Mouse (Mus musculus) midbrain, embryonic 10.5 days (tissue): ENCODE results near the gene Fbxl16. TPM values are rescaled to one million over a fixed set of nuclear protein-coding genes. Genes with fewer than 3 reads are reported as not detected.
A peak's percentile ranks its signal among the peaks of the same experiment; 100 is the strongest.

Experiments used
- DNase-seq: peaks from one replicate; pipeline ENCODE4 v3.0.0-alpha.2; 2017; ENCODE audit warnings: low spot score
- H3K27ac ChIP-seq: fragments of 300-500 bp; sonication (generic); replicated peaks from 2 replicates; pipeline ENCODE4 v1.5.1; 2016; ENCODE audit warnings: mild to moderate bottlenecking
- H3K27me3 ChIP-seq: fragments of 300-500 bp; sonication (generic); 2 replicates; pipeline ENCODE4 v1.6.1; 2016; ENCODE audit warnings: low read depth, mild to moderate bottlenecking; ENCODE audit not compliant: poor library complexity, severe bottlenecking
- H3K36me3 ChIP-seq: fragments of 300-500 bp; sonication (generic); 2 replicates; pipeline ENCODE4 v1.6.1; 2016; ENCODE audit warnings: mild to moderate bottlenecking, moderate library complexity
- H3K4me1 ChIP-seq: fragments of 300-500 bp; sonication (generic); 2 replicates; pipeline ENCODE4 v1.6.1; 2016
- H3K4me3 ChIP-seq: fragments of 300-500 bp; sonication (generic); 2 replicates; pipeline ENCODE4 v1.5.1; 2016; ENCODE audit warnings: mild to moderate bottlenecking, moderate library complexity
- H3K9me3 ChIP-seq: fragments of 300-500 bp; sonication (generic); replicated peaks from 2 replicates; pipeline ENCODE4 v1.6.1; 2016; ENCODE audit warnings: mild to moderate bottlenecking
- WGBS: fragments of 180-500 bp; shearing (Covaris S2); methylation state at CpG from one replicate; pipeline ENCODE4 v1.1.7; 2016; 5-methylcytosine and 5-hydroxymethylcytosine counted together
- microRNA-seq: library from miRNA; unstranded; fragments of <30 nt; microRNA quantifications from one replicate; pipeline ENCODE4, GENCODE M21; 2017
- polyA plus RNA-seq: library from polyadenylated mRNA; unstranded; fragments of >200 nt; fragmentation: Nextera tagmentation; extraction: Ambion mirVana; gene quantifications from 2 replicates; pipeline ENCODE4 v1.2.1, GENCODE M21; 2016

Gene Fbxl16
- polyA plus RNA-seq, 1 experiment from 2014 or later: 9.3 TPM

GRCm38 (mm10) chr17:25866172-25866571 lies 57.3 kb downstream of the Fbxl16 start:
- no peaks in the 10 kb centered on the region for H3K27me3 ChIP-seq
- no peaks in the 10 kb centered on the region for H3K36me3 ChIP-seq
- H3K4me1 ChIP-seq: peaks cover 52% of the 10 kb centered on the region
- no peaks in the 10 kb centered on the region for H3K9me3 ChIP-seq
- 86% methylated on average over 3 of the region's 3 CpGs for WGBS
- H3K27ac ChIP-seq: no peak overlapping the region
- H3K4me3 ChIP-seq: peak overlapping the region; percentile 11; the same call in 1 of the 2 replicates
- DNase-seq: no peak

GRCm38 (mm10) chr17:25867509-25867835 lies 58.6 kb downstream of the Fbxl16 start:
- Histone ChIP-seq H3K36me3 (no peaks in the 10 kb centered on the region), H3K9me3 (no peaks in the 10 kb centered on the region), H3K4me1 (peaks cover 39% of the 10 kb centered on the region), H3K27ac (peak overlapping the region; percentile 80; the same call in 1 of the 2 replicates), H3K27me3 (no peaks in the 10 kb centered on the region), H3K4me3 (peak overlapping the region; percentile 93)
- 17% methylated on average over 7 of the region's 7 CpGs for WGBS
- no peak for DNase-seq

GRCm38 (mm10) chr17:25867836-25868600 lies 59.1 kb downstream of the Fbxl16 start:
- 1% methylated on average over 42 of the region's 42 CpGs for WGBS
- Histone ChIP-seq H3K27me3 (no peaks in the 10 kb centered on the region), H3K9me3 (no peaks in the 10 kb centered on the region), H3K4me3 (peak overlapping the region; percentile 93), H3K27ac (peak overlapping the region; percentile 80), H3K36me3 (no peaks in the 10 kb centered on the region), H3K4me1 (peaks cover 41% of the 10 kb centered on the region)
- DNase-seq: no peak

GRCm38 (mm10) chr17:25868601-25869191 lies 59.8 kb downstream of the Fbxl16 start, which contains the start of gene Mcrip2:
Gene Mcrip2 (minus strand): TSS chr17:25868764.
- no peaks in the 10 kb centered on the region for H3K27me3 ChIP-seq
- H3K27ac ChIP-seq: peak within 1 kb of the TSS; percentile 80
- peak within 1 kb of the TSS; percentile 93 for H3K4me3 ChIP-seq
- no peaks in the 10 kb centered on the region for H3K36me3 ChIP-seq
- H3K9me3 ChIP-seq: no peaks in the 10 kb centered on the region
- under 1% methylated on average over 24 of the region's 24 CpGs for WGBS
- peaks cover 42% of the 10 kb centered on the region for H3K4me1 ChIP-seq
- DNase-seq: peak; percentile 83

- WGBS: 85% methylated on average over 8 of the region's 8 CpGs
- H3K27me3 ChIP-seq: no peaks in the 10 kb centered on the region
- H3K4me3 ChIP-seq: no peak overlapping the region
- H3K36me3 ChIP-seq: no peaks in the 10 kb centered on the region
- H3K4me1 ChIP-seq: peaks cover 50% of the 10 kb centered on the region
- H3K27ac ChIP-seq: no peak overlapping the region
- no peak for DNase-seq
- no peaks in the 10 kb centered on the region for H3K9me3 ChIP-seq
Measured at GRCm38 (mm10) chr17:25869498-25869897, 60.6 kb downstream of the Fbxl16 start.

GRCm38 (mm10) chr17:25869954-25870353 lies 61.1 kb downstream of the Fbxl16 start:
- DNase-seq: no peak
- Histone ChIP-seq H3K36me3 (no peaks in the 10 kb centered on the region), H3K27ac (no peak overlapping the region), H3K4me1 (peaks cover 52% of the 10 kb centered on the region), H3K9me3 (no peaks in the 10 kb centered on the region), H3K4me3 (no peak overlapping the region), H3K27me3 (no peaks in the 10 kb centered on the region)
- whole genome bisulfite sequencing: 95% methylated on average over 2 of the region's 2 CpGs

Small RNA genes lying within 50 kb of the gene (microRNA-seq; reads per million reads assigned to microRNA genes)
- gene Mir3082 (not detected), gene Mir6966 (not detected)

Other genes starting within 250 kb of the Fbxl16 start
- 2.4 and 3.3 TPM in 2 replicates for gene Sox8, start 238.4 kb upstream of the Fbxl16 start, polyA plus RNA-seq
- 22.3 and 22.6 TPM in 2 replicates for gene Lmf1, start 230.0 kb upstream of the Fbxl16 start, polyA plus RNA-seq
- 0.51 and 0.77 TPM in 2 replicates for gene Gng13, start 91.9 kb upstream of the Fbxl16 start, polyA plus RNA-seq
- 55.9 and 58.9 TPM in 2 replicates for gene Chtf18, start 81.7 kb upstream of the Fbxl16 start, polyA plus RNA-seq
- 22.5 and 24.7 TPM in 2 replicates for gene Rpusd1, start 81.4 kb upstream of the Fbxl16 start, polyA plus RNA-seq
- not detected in 2 replicates for gene Mslnl, start 73.0 kb upstream of the Fbxl16 start, polyA plus RNA-seq
- 0.16 TPM in 1 of 2 replicates, not detected in the other for gene Msln, start 54.7 kb upstream of the Fbxl16 start, polyA plus RNA-seq
- gene Narfl, start 35.3 kb upstream of the Fbxl16 start, polyA plus RNA-seq: 28.1 and 29.5 TPM in 2 replicates
- 75.8 and 103 TPM in 2 replicates for gene Haghl, start 23.4 kb upstream of the Fbxl16 start, polyA plus RNA-seq
- gene Ccdc78, start 22.5 kb upstream of the Fbxl16 start, polyA plus RNA-seq: 0.79 and 1.2 TPM in 2 replicates
- 71.8 and 88.0 TPM in 2 replicates for gene Fam173a, start 16.2 kb upstream of the Fbxl16 start, polyA plus RNA-seq
- gene AC134908.4, start 13.4 kb upstream of the Fbxl16 start, polyA plus RNA-seq: 2.9 TPM in 1 of 2 replicates, not detected in the other
- 174 and 205 TPM in 2 replicates for gene Metrn, start 11.9 kb upstream of the Fbxl16 start, polyA plus RNA-seq
- gene Wdr24, start 14.5 kb downstream of the Fbxl16 start, polyA plus RNA-seq: 31.7 and 32.2 TPM in 2 replicates
- gene Jmjd8, start 19.8 kb downstream of the Fbxl16 start, polyA plus RNA-seq: 58.7 and 68.4 TPM in 2 replicates
- 381 and 403 TPM in 2 replicates for gene Stub1, start 24.3 kb downstream of the Fbxl16 start, polyA plus RNA-seq
- gene Rhbdl1, start 28.2 kb downstream of the Fbxl16 start, polyA plus RNA-seq: 1.7 and 2.7 TPM in 2 replicates
- gene Gm20683, start 32.7 kb downstream of the Fbxl16 start, polyA plus RNA-seq: 1.7 and 2.2 TPM in 2 replicates
- gene Rhot2, start 35.8 kb downstream of the Fbxl16 start, polyA plus RNA-seq: 23.9 and 25.2 TPM in 2 replicates
- 53.4 and 53.9 TPM in 2 replicates for gene Wdr90, start 52.4 kb downstream of the Fbxl16 start, polyA plus RNA-seq
- 9.9 and 17.1 TPM in 2 replicates for gene Mcrip2, start 59.7 kb downstream of the Fbxl16 start, polyA plus RNA-seq
- 74.3 and 80.4 TPM in 2 replicates for gene Mettl26, start 66.0 kb downstream of the Fbxl16 start, polyA plus RNA-seq
- gene Wfikkn1, start 71.8 kb downstream of the Fbxl16 start, polyA plus RNA-seq: 6.1 and 19.7 TPM in 2 replicates
- gene Rab40c, start 110.6 kb downstream of the Fbxl16 start, polyA plus RNA-seq: 29.8 and 33.6 TPM in 2 replicates
- 64.8 and 67.8 TPM in 2 replicates for gene Pigq, start 135.9 kb downstream of the Fbxl16 start, polyA plus RNA-seq
- gene Nhlrc4, start 135.9 kb downstream of the Fbxl16 start, polyA plus RNA-seq: 0.34 TPM in 1 of 2 replicates, not detected in the other
- 0.06 and 0.19 TPM in 2 replicates for gene A930017K11Rik, start 143.5 kb downstream of the Fbxl16 start, polyA plus RNA-seq
- 27.6 and 29.5 TPM in 2 replicates for gene Capn15, start 176.7 kb downstream of the Fbxl16 start, polyA plus RNA-seq